Mouse (Mus musculus) central nervous system, embryonic 11.5 days (tissue): ENCODE results near the gene Adh4. TPM values are rescaled to one million over a fixed set of nuclear protein-coding genes. Genes with fewer than 3 reads are reported as not detected.

ENCODE experiments used
- polyA plus RNA-seq: library from polyadenylated mRNA; depleted of rRNA; stranded (reverse); fragments of >200 nt; gene quantifications from 2 replicates; pipeline ENCODE4 v1.2.3, GENCODE M21; 2012; rRNA removed

Gene Adh4
- not detected in 2 replicates for polyA plus RNA-seq

GRCm38 (mm10) chr3:138415121-138415690 is at the start of gene Adh4:
TSS of gene Adh4 (plus strand) at chr3:138415466.

GRCm38 (mm10) chr3:138442612-138443464 is 27.6 kb downstream of the Adh4 start, which contains the start of gene Adh5:
TSS of gene Adh5 (plus strand) at chr3:138443093.

Other genes starting within 250 kb of the Adh4 start
- not detected in 2 replicates for gene 4930579F01Rik, start 221.6 kb upstream of the Adh4 start, polyA plus RNA-seq
- gene Adh7, start 197.7 kb upstream of the Adh4 start, polyA plus RNA-seq: 0.02 and 0.04 TPM in 2 replicates
- gene Adh1, start 154.5 kb upstream of the Adh4 start, polyA plus RNA-seq: 0.30 and 1.8 TPM in 2 replicates
- not detected in 2 replicates for gene Adh6a, start 102.2 kb upstream of the Adh4 start, polyA plus RNA-seq
- 0.31 and 0.35 TPM in 2 replicates for gene Adh6b, start 73.7 kb upstream of the Adh4 start, polyA plus RNA-seq
- 171 and 256 TPM in 2 replicates for gene Adh5, start 27.6 kb downstream of the Adh4 start, polyA plus RNA-seq
- gene Metap1, start 74.0 kb downstream of the Adh4 start, polyA plus RNA-seq: 61.0 and 74.3 TPM in 2 replicates
- gene Eif4e, start 110.7 kb downstream of the Adh4 start, polyA plus RNA-seq: 282 and 319 TPM in 2 replicates